ENCODE assay signal across 15 mouse cellular contexts in genomic region chr5:31959886-31960285, GRCm38 (mm10).
DNase-seq lines count a peak whose midpoint lies in the region; ATAC-seq and TF ChIP-seq lines count a peak whose summit lies in the region.
"Had no signal": no experiment of that assay in that cellular context is flagged by ENCODE, and none has a peak within 500 bp of the region (broad histone marks: within the 10 kb centered on the region; RNA-seq: fewer than 3 reads in every experiment).

No protein-coding gene starts in this region.

- no peak for TF ChIP-seq POLR2A in brain, embryonic 14.5 days (IDR thresholded peaks at IDR 0.05; ENCODE audit: borderline replicate concordance, extremely low read depth, insufficient read depth, insufficient read length, poor library complexity, severe bottlenecking)

- no peaks in the 10 kb centered on the region for H3K4me1 ChIP-seq in hindbrain, embryonic 16.5 days (ENCODE audit: control insufficient read depth, insufficient read depth, low read depth, low read length)
- H3K4me1 ChIP-seq: limb, embryonic 10.5 days had no signal

- no peak; the same call in 1 of the 2 replicates for ATAC-seq in cerebellum, adult (ENCODE audit: insufficient number of reproducible peaks, low FRiP score, low TSS enrichment)
- ATAC-seq in hindbrain, embryonic 16.5 days: no peak

- no peaks in the 10 kb centered on the region for H3K36me3 ChIP-seq in hindbrain, embryonic 16.5 days (ENCODE audit: control insufficient read depth, insufficient read depth, low read length)
- H3K36me3 ChIP-seq: embryonic facial prominence, embryonic 13.5 days; limb, embryonic 10.5 days had no signal

- WGBS in hindbrain, embryonic 16.5 days: 71% methylated on average over 8 of the region's 8 CpGs

- H3K9me3 ChIP-seq in hindbrain, embryonic 16.5 days (ENCODE audit: control insufficient read depth, low read length): no peaks in the 10 kb centered on the region
- H3K9me3 ChIP-seq: embryonic facial prominence, embryonic 13.5 days; limb, embryonic 10.5 days had no signal

- no peak overlapping the region for H3K4me2 ChIP-seq in hindbrain, embryonic 16.5 days (ENCODE audit: low read length)
- H3K4me2 ChIP-seq: embryonic facial prominence, embryonic 13.5 days; liver, embryonic 11.5 days had no signal

- TF ChIP-seq CTCF in brain, embryonic 14.5 days (IDR thresholded peaks at IDR 0.05; ENCODE audit: borderline replicate concordance, extremely low read depth, insufficient read depth, insufficient read length): no peak

- peak; percentile 9 to 17 for DNase-seq in cerebellum, adult 18-20 months
- peak; percentile 11 to 20 for DNase-seq in kidney, adult 8-10 months
- DNase-seq in kidney, postnatal 10 days: no peak
- DNase-seq in brain, embryonic 14.5 days (ENCODE audit: low read depth): peak; percentile 50
- peak; percentile 94 for DNase-seq in fat pad, adult 2 months (ENCODE audit: extremely low read depth, low read depth, low spot score)
- no peak for DNase-seq in ovary, postnatal 10 days (ENCODE audit: low spot score)
- DNase-seq: heart, postnatal 4 days; lung, adult 2 months; lung, postnatal 36 days; thymus, postnatal 4 days had no signal

- H3K9ac ChIP-seq in hindbrain, embryonic 16.5 days (ENCODE audit: low read depth, low read length): no peak overlapping the region
- H3K9ac ChIP-seq: embryonic facial prominence, embryonic 13.5 days had no signal

- no peak overlapping the region for H3K4me3 ChIP-seq in hindbrain, embryonic 16.5 days (ENCODE audit: low read length)
- H3K4me3 ChIP-seq: embryonic facial prominence, embryonic 13.5 days; limb, embryonic 10.5 days had no signal

- no peaks in the 10 kb centered on the region for H3K27me3 ChIP-seq in hindbrain, embryonic 16.5 days (replicated peaks; ENCODE audit: control insufficient read depth, insufficient read depth, low read length)
- H3K27me3 ChIP-seq: embryonic facial prominence, embryonic 13.5 days had no signal

- no peak overlapping the region for H3K27ac ChIP-seq in hindbrain, embryonic 16.5 days (ENCODE audit: low read depth, low read length)
- H3K27ac ChIP-seq: embryonic facial prominence, embryonic 13.5 days; limb, embryonic 10.5 days had no signal

Comparison
In these comparisons a context has a peak if more than half of its experiments do, and no peak if none do; other contexts are left out.
1. DNase-seq: peak in cerebellum, adult 18-20 months (2 of 2), kidney, adult 8-10 months (2 of 2), brain, embryonic 14.5 days (single experiment) and fat pad, adult 2 months (single experiment); none in kidney, postnatal 10 days (single experiment) and ovary, postnatal 10 days (single experiment).